Mouse (Mus musculus) hindbrain, embryonic 10.5 days (tissue): ENCODE measurements around the gene Polr3g. TPM values are rescaled to one million over a fixed set of nuclear protein-coding genes. Genes with fewer than 3 reads are reported as not detected.
A peak's percentile ranks its signal among the peaks of the same experiment; 100 is the strongest.
"Not testable (repeated sequence)": the region's sequence is repeated elsewhere in the genome, so short reads cannot be mapped to it uniquely, and the experiment has no call there.

Experiments used
- DNase-seq: peaks from one replicate; pipeline ENCODE4 v3.0.0-alpha.2; 2017; ENCODE audit warnings: low spot score
- H3K27ac ChIP-seq: fragments of 300-500 bp; sonication (generic); 2 replicates; pipeline ENCODE4 v1.5.1; 2016; ENCODE audit warnings: mild to moderate bottlenecking, moderate library complexity
- H3K27me3 ChIP-seq: fragments of 300-500 bp; sonication (generic); 2 replicates; pipeline ENCODE4 v1.6.1; 2016; ENCODE audit warnings: mild to moderate bottlenecking; ENCODE audit not compliant: poor library complexity, insufficient read depth, severe bottlenecking
- H3K36me3 ChIP-seq: fragments of 300-500 bp; sonication (generic); 2 replicates; pipeline ENCODE4 v1.6.1; 2016; ENCODE audit warnings: mild to moderate bottlenecking, moderate library complexity
- H3K4me1 ChIP-seq: fragments of 300-500 bp; sonication (generic); replicated peaks from 2 replicates; pipeline ENCODE4 v1.6.1; 2016; ENCODE audit warnings: mild to moderate bottlenecking
- H3K4me3 ChIP-seq: fragments of 300-500 bp; sonication (generic); 2 replicates; pipeline ENCODE4 v1.5.1; 2016; ENCODE audit warnings: mild to moderate bottlenecking, moderate library complexity
- H3K9me3 ChIP-seq: fragments of 300-500 bp; sonication (generic); 2 replicates; pipeline ENCODE4 v1.6.1; 2016; ENCODE audit warnings: mild to moderate bottlenecking, moderate library complexity
- WGBS: fragments of 180-500 bp; shearing (Covaris S2); methylation state at CpG from one replicate; pipeline ENCODE4 v1.1.7; 2016; 5-methylcytosine and 5-hydroxymethylcytosine counted together
- polyA plus RNA-seq: library from polyadenylated mRNA; unstranded; fragments of >200 nt; fragmentation: Nextera tagmentation; extraction: Ambion mirVana; gene quantifications from 2 replicates; pipeline ENCODE4 v1.2.1, GENCODE M21; 2016

Polr3g gene
- polyA plus RNA-seq, 1 experiment from 2014 or later, result 13.3 TPM

GRCm38 (mm10) chr13:81675333-81675732 is 35.5 kb downstream of the Polr3g start:
- Histone ChIP-seq H3K9me3 (no peaks in the 10 kb centered on the region), H3K27me3 (no peaks in the 10 kb centered on the region), H3K4me1 (no peaks in the 10 kb centered on the region), H3K27ac (no peak overlapping the region), H3K36me3 (peaks cover 57% of the 10 kb centered on the region), H3K4me3 (no peak overlapping the region)
- WGBS, result 90% methylated on average over 8 of the region's 8 CpGs
- DNase-seq, result no peak

- H3K4me3 ChIP-seq, result no peak overlapping the region
- H3K27me3 ChIP-seq, result no peaks in the 10 kb centered on the region
- no peak overlapping the region for H3K27ac ChIP-seq
- no peaks in the 10 kb centered on the region for H3K9me3 ChIP-seq
- H3K36me3 ChIP-seq, result peaks cover 77% of the 10 kb centered on the region
- no peak for DNase-seq
- WGBS, result 91% methylated on average over 5 of the region's 5 CpGs
- no peaks in the 10 kb centered on the region for H3K4me1 ChIP-seq
Measured at GRCm38 (mm10) chr13:81667713-81668112, 43.1 kb downstream of the Polr3g start.

- H3K27ac ChIP-seq, result no peak overlapping the region
Measured at GRCm38 (mm10) chr13:81664331-81664698, 46.5 kb downstream of the Polr3g start.

GRCm38 (mm10) chr13:81663566-81664330 is 47.1 kb downstream of the Polr3g start:
- no peaks in the 10 kb centered on the region for H3K27me3 ChIP-seq
- H3K36me3 ChIP-seq, result peaks cover 73% of the 10 kb centered on the region
- H3K4me1 ChIP-seq, result peaks cover 6% of the 10 kb centered on the region
- no peak overlapping the region for H3K27ac ChIP-seq
- H3K4me3 ChIP-seq, result no peak overlapping the region
- H3K9me3 ChIP-seq, result no peaks in the 10 kb centered on the region
- 88% methylated on average over 12 of the region's 12 CpGs for WGBS
- no peak for DNase-seq

More at GRCm38 (mm10) chr13:81664331-81664698, 46.5 kb downstream of the Polr3g start:
- DNase-seq, result no peak
- Histone ChIP-seq H3K4me3 (no peak overlapping the region), H3K27me3 (no peaks in the 10 kb centered on the region), H3K4me1 (0 out of 2 replicates have a peak, but pooled peaks cover under 1% of the 10 kb centered on the region), H3K9me3 (no peaks in the 10 kb centered on the region), H3K36me3 (peaks cover 79% of the 10 kb centered on the region)
- 96% methylated on average over 5 of the region's 5 CpGs for WGBS

GRCm38 (mm10) chr13:81658053-81658752 is 52.6 kb downstream of the Polr3g start:
- Histone ChIP-seq H3K4me1 (peaks cover 30% of the 10 kb centered on the region), H3K36me3 (peaks cover 20% of the 10 kb centered on the region)
- WGBS, result 13% methylated on average over 21 of the region's 21 CpGs

GRCm38 (mm10) chr13:81657351-81658052 is 53.3 kb downstream of the Polr3g start, which contains the start of gene Lysmd3:
Gene Lysmd3, plus strand, starts transcription at chr13:81657663.
- H3K27ac ChIP-seq, result peak within 1 kb of the TSS; percentile 95
- no peaks in the 10 kb centered on the region for H3K9me3 ChIP-seq
- peak within 1 kb of the TSS; percentile 87 for H3K4me3 ChIP-seq
- WGBS, result under 1% methylated on average over 73 of the region's 73 CpGs
- peaks cover 17% of the 10 kb centered on the region for H3K36me3 ChIP-seq
- DNase-seq, result peak; percentile 92
- no peaks in the 10 kb centered on the region for H3K27me3 ChIP-seq
- peaks cover 30% of the 10 kb centered on the region for H3K4me1 ChIP-seq

More at GRCm38 (mm10) chr13:81658053-81658752, 52.6 kb downstream of the Polr3g start:
- Histone ChIP-seq H3K27me3 (no peaks in the 10 kb centered on the region), H3K9me3 (no peaks in the 10 kb centered on the region), H3K27ac (peak overlapping the region; percentile 95), H3K4me3 (peak overlapping the region; percentile 87)
- no peak for DNase-seq

GRCm38 (mm10) chr13:81657008-81657350 is 53.8 kb downstream of the Polr3g start:
- 14% methylated on average over 5 of the region's 5 CpGs for WGBS
- Histone ChIP-seq H3K4me3 (peak overlapping the region; percentile 87), H3K27me3 (no peaks in the 10 kb centered on the region), H3K9me3 (no peaks in the 10 kb centered on the region), H3K36me3 (peaks cover 16% of the 10 kb centered on the region), H3K27ac (peak overlapping the region; percentile 95), H3K4me1 (peaks cover 30% of the 10 kb centered on the region)
- DNase-seq, result no peak

- Histone ChIP-seq H3K27me3 (no peaks in the 10 kb centered on the region), H3K4me1 (peaks cover 30% of the 10 kb centered on the region), H3K4me3 (peak overlapping the region; percentile 87), H3K27ac (peak overlapping the region; percentile 95), H3K9me3 (no peaks in the 10 kb centered on the region), H3K36me3 (peaks cover 9% of the 10 kb centered on the region)
- 15% methylated on average over 14 of the region's 14 CpGs for WGBS
- peak; percentile 63 for DNase-seq
Measured at GRCm38 (mm10) chr13:81656091-81656850, 54.5 kb downstream of the Polr3g start.

- H3K27ac ChIP-seq, H3K9me3 ChIP-seq, H3K4me1 ChIP-seq, H3K4me3 ChIP-seq, H3K36me3 ChIP-seq, DNase-seq, H3K27me3 ChIP-seq: not testable (repeated sequence)
- 82% methylated on average over 5 of the region's 6 CpGs for WGBS
Measured at GRCm38 (mm10) chr13:81650382-81650781, 60.4 kb downstream of the Polr3g start.

- H3K4me1 ChIP-seq, result peaks cover 15% of the 10 kb centered on the region
- DNase-seq, result no peak
- no peak overlapping the region for H3K27ac ChIP-seq
- H3K27me3 ChIP-seq, result no peaks in the 10 kb centered on the region
- no peak overlapping the region for H3K4me3 ChIP-seq
- H3K36me3 ChIP-seq, result no peaks in the 10 kb centered on the region
- H3K9me3 ChIP-seq, result no peaks in the 10 kb centered on the region
- 90% methylated on average over 6 of the region's 6 CpGs for WGBS
Measured at GRCm38 (mm10) chr13:81646348-81646747, 64.5 kb downstream of the Polr3g start.

- peaks cover 37% of the 10 kb centered on the region for H3K4me1 ChIP-seq
- no peaks in the 10 kb centered on the region for H3K9me3 ChIP-seq
- WGBS, result 91% methylated on average over 11 of the region's 11 CpGs
- no peak overlapping the region for H3K4me3 ChIP-seq
- no peak for DNase-seq
- 0 out of 2 replicates have a peak overlapping the region, but pooled peaks have one; percentile 0 for H3K27ac ChIP-seq
- no peaks in the 10 kb centered on the region for H3K36me3 ChIP-seq
- H3K27me3 ChIP-seq, result no peaks in the 10 kb centered on the region
Measured at GRCm38 (mm10) chr13:81644047-81644565, 66.7 kb downstream of the Polr3g start.
